Mouse (Mus musculus): Measurements from ENCODE around the gene Pcsk6. TPM values are rescaled to one million over a fixed set of nuclear protein-coding genes. Genes with fewer than 3 reads are reported as not detected.

The Pcsk6 gene
- polyA plus RNA-seq, 1 experiment from 2014 or later = 0.87 TPM

- H3K4me3 ChIP-seq = no peak overlapping the region
- peaks cover 18% of the 10 kb centered on the region for H3K4me1 ChIP-seq
- peaks cover 10% of the 10 kb centered on the region for H3K27me3 ChIP-seq (replicated peaks)
- no peak overlapping the region for H3K27ac ChIP-seq
- no peaks in the 10 kb centered on the region for H3K36me3 ChIP-seq
- no peak for ATAC-seq
- WGBS (ENCODE audit: insufficient replicate concordance) = 75% methylated on average over 5 of the region's 5 CpGs
- no peak overlapping the region for H3K4me2 ChIP-seq
- no peak overlapping the region for H3K9ac ChIP-seq
- no peaks in the 10 kb centered on the region for H3K9me3 ChIP-seq (replicated peaks)
Measured at GRCm38 (mm10) chr7:65869794-65870193, 8.3 kb downstream of the Pcsk6 start.

- H3K27me3 ChIP-seq (replicated peaks) = peaks cover 5% of the 10 kb centered on the region
- H3K27ac ChIP-seq = no peak overlapping the region
- 72% methylated on average over 5 of the region's 5 CpGs for WGBS (ENCODE audit: insufficient replicate concordance)
Measured at GRCm38 (mm10) chr7:65870227-65870626, 8.7 kb downstream of the Pcsk6 start.

GRCm38 (mm10) chr7:65870928-65871580 is 9.5 kb downstream of the Pcsk6 start:
- H3K27ac ChIP-seq = no peak overlapping the region
- H3K27me3 ChIP-seq (replicated peaks) = no peaks in the 10 kb centered on the region; the same call in 1 of the 2 replicates

More at GRCm38 (mm10) chr7:65870227-65870626, 8.7 kb downstream of the Pcsk6 start:
- Histone ChIP-seq H3K4me3 (no peak overlapping the region), H3K4me1 (peaks cover 18% of the 10 kb centered on the region), H3K9me3 (replicated peaks) (no peaks in the 10 kb centered on the region), H3K36me3 (no peaks in the 10 kb centered on the region), H3K4me2 (no peak overlapping the region), H3K9ac (no peak overlapping the region)
- no peak for ATAC-seq

GRCm38 (mm10) chr7:65871851-65872250 is 10.3 kb downstream of the Pcsk6 start:
- Histone ChIP-seq H3K9ac (no peak overlapping the region), H3K9me3 (replicated peaks) (no peaks in the 10 kb centered on the region), H3K27ac (no peak overlapping the region), H3K36me3 (no peaks in the 10 kb centered on the region), H3K4me3 (no peak overlapping the region), H3K27me3 (replicated peaks) (no peaks in the 10 kb centered on the region), H3K4me2 (no peak overlapping the region), H3K4me1 (peaks cover 18% of the 10 kb centered on the region)
- WGBS (ENCODE audit: insufficient replicate concordance) = 46% methylated on average over 2 of the region's 2 CpGs
- no peak for ATAC-seq

More at GRCm38 (mm10) chr7:65870928-65871580, 9.5 kb downstream of the Pcsk6 start:
- H3K36me3 ChIP-seq = no peaks in the 10 kb centered on the region
- WGBS (ENCODE audit: insufficient replicate concordance) = 60% methylated on average over 10 of the region's 10 CpGs
- no peaks in the 10 kb centered on the region for H3K9me3 ChIP-seq (replicated peaks)
- peaks cover 18% of the 10 kb centered on the region for H3K4me1 ChIP-seq
- H3K9ac ChIP-seq = no peak overlapping the region
- H3K4me2 ChIP-seq = no peak overlapping the region
- ATAC-seq = no peak
- no peak overlapping the region for H3K4me3 ChIP-seq

- Histone ChIP-seq H3K36me3 (no peaks in the 10 kb centered on the region), H3K27me3 (replicated peaks) (no peaks in the 10 kb centered on the region), H3K27ac (no peak overlapping the region), H3K9me3 (replicated peaks) (no peaks in the 10 kb centered on the region), H3K9ac (no peak overlapping the region), H3K4me1 (peaks cover 18% of the 10 kb centered on the region), H3K4me3 (no peak overlapping the region), H3K4me2 (peak overlapping the region; percentile 9; the same call in 1 of the 2 replicates)
- 59% methylated on average over 6 of the region's 6 CpGs for WGBS (ENCODE audit: insufficient replicate concordance)
- ATAC-seq = peak; percentile 93
Measured at GRCm38 (mm10) chr7:65873176-65873845, 11.8 kb downstream of the Pcsk6 start.

- peaks cover 22% of the 10 kb centered on the region for H3K4me1 ChIP-seq
- H3K4me2 ChIP-seq = peak overlapping the region; percentile 9; the same call in 1 of the 2 replicates
- H3K4me3 ChIP-seq = no peak overlapping the region
- no peak overlapping the region for H3K9ac ChIP-seq
- H3K27ac ChIP-seq = no peak overlapping the region
- no peaks in the 10 kb centered on the region for H3K27me3 ChIP-seq (replicated peaks)
- H3K36me3 ChIP-seq = no peaks in the 10 kb centered on the region
- WGBS (ENCODE audit: insufficient replicate concordance) = 63% methylated on average over 2 of the region's 2 CpGs
- peak; percentile 61 for ATAC-seq
- no peaks in the 10 kb centered on the region for H3K9me3 ChIP-seq (replicated peaks)
Measured at GRCm38 (mm10) chr7:65873902-65874301, 12.4 kb downstream of the Pcsk6 start.

- no peak for ATAC-seq
- H3K36me3 ChIP-seq = no peaks in the 10 kb centered on the region
- H3K9ac ChIP-seq = no peak overlapping the region
- peaks cover 42% of the 10 kb centered on the region for H3K4me1 ChIP-seq
- no peak overlapping the region for H3K4me2 ChIP-seq
- H3K4me3 ChIP-seq = no peak overlapping the region
- no peak overlapping the region for H3K27ac ChIP-seq
- 67% methylated on average over 3 of the region's 3 CpGs for WGBS (ENCODE audit: insufficient replicate concordance)
- H3K27me3 ChIP-seq (replicated peaks) = no peaks in the 10 kb centered on the region
- H3K9me3 ChIP-seq (replicated peaks) = no peaks in the 10 kb centered on the region
Measured at GRCm38 (mm10) chr7:65876596-65876995, 15.1 kb downstream of the Pcsk6 start.

GRCm38 (mm10) chr7:65878234-65878633 is 16.7 kb downstream of the Pcsk6 start:
- Histone ChIP-seq H3K9ac (no peak overlapping the region), H3K4me2 (no peak overlapping the region), H3K4me1 (peaks cover 47% of the 10 kb centered on the region), H3K27ac (no peak overlapping the region), H3K9me3 (replicated peaks) (no peaks in the 10 kb centered on the region), H3K27me3 (replicated peaks) (no peaks in the 10 kb centered on the region), H3K36me3 (no peaks in the 10 kb centered on the region), H3K4me3 (no peak overlapping the region)
- 66% methylated on average over 4 of the region's 4 CpGs for WGBS (ENCODE audit: insufficient replicate concordance)
- ATAC-seq = no peak

GRCm38 (mm10) chr7:65879330-65879729 is 17.8 kb downstream of the Pcsk6 start:
- H3K9ac ChIP-seq = no peak overlapping the region
- WGBS (ENCODE audit: insufficient replicate concordance) = 77% methylated on average over 9 of the region's 9 CpGs
- H3K4me1 ChIP-seq = peaks cover 36% of the 10 kb centered on the region
- no peak for ATAC-seq
- no peak overlapping the region for H3K27ac ChIP-seq
- H3K27me3 ChIP-seq (replicated peaks) = no peaks in the 10 kb centered on the region
- no peak overlapping the region for H3K4me3 ChIP-seq
- H3K36me3 ChIP-seq = no peaks in the 10 kb centered on the region
- no peaks in the 10 kb centered on the region for H3K9me3 ChIP-seq (replicated peaks)
- H3K4me2 ChIP-seq = no peak overlapping the region

GRCm38 (mm10) chr7:65880666-65881289 is 19.2 kb downstream of the Pcsk6 start:
- WGBS (ENCODE audit: insufficient replicate concordance) = 24% methylated on average over 5 of the region's 5 CpGs
- Histone ChIP-seq H3K4me1 (peaks cover 34% of the 10 kb centered on the region), H3K9ac (no peak overlapping the region), H3K27me3 (replicated peaks) (no peaks in the 10 kb centered on the region), H3K9me3 (replicated peaks) (no peaks in the 10 kb centered on the region), H3K4me2 (peak overlapping the region; percentile 62), H3K4me3 (no peak overlapping the region; the same call in 1 of the 2 replicates), H3K27ac (peak overlapping the region; percentile 81), H3K36me3 (no peaks in the 10 kb centered on the region)
- peak; percentile 77 for ATAC-seq

GRCm38 (mm10) chr7:65881290-65881688 is 19.8 kb downstream of the Pcsk6 start:
- Histone ChIP-seq H3K9me3 (replicated peaks) (no peaks in the 10 kb centered on the region), H3K9ac (peak overlapping the region; percentile 35; the same call in 1 of the 2 replicates), H3K4me2 (peak overlapping the region; percentile 62), H3K27me3 (replicated peaks) (no peaks in the 10 kb centered on the region), H3K4me1 (peaks cover 34% of the 10 kb centered on the region), H3K27ac (peak overlapping the region; percentile 81), H3K36me3 (no peaks in the 10 kb centered on the region), H3K4me3 (peak overlapping the region; percentile 21; the same call in 1 of the 2 replicates)
- WGBS (ENCODE audit: insufficient replicate concordance) = 35% methylated on average over 12 of the region's 12 CpGs
- peak; percentile 91 for ATAC-seq

- H3K4me3 ChIP-seq = no peak overlapping the region
- no peaks in the 10 kb centered on the region for H3K27me3 ChIP-seq (replicated peaks)
- no peak for ATAC-seq
- WGBS (ENCODE audit: insufficient replicate concordance) = 33% methylated on average over 4 of the region's 4 CpGs
- no peak overlapping the region for H3K9ac ChIP-seq
- no peak overlapping the region for H3K27ac ChIP-seq
- no peaks in the 10 kb centered on the region for H3K9me3 ChIP-seq (replicated peaks)
- H3K4me2 ChIP-seq = no peak overlapping the region
- peaks cover 26% of the 10 kb centered on the region for H3K4me1 ChIP-seq
- no peaks in the 10 kb centered on the region for H3K36me3 ChIP-seq
Measured at GRCm38 (mm10) chr7:65884928-65885327, 23.4 kb downstream of the Pcsk6 start.
